In genomic region chr3:87838622-87839021, GRCm38 (mm10) we compare ENCODE assay signal across 9 mouse cellular contexts. TPM values are rescaled to one million over a fixed set of nuclear protein-coding genes. Genes with fewer than 3 reads are reported as not detected.
A peak's percentile ranks its signal among the peaks of the same experiment; 100 is the strongest.
DNase-seq lines count a peak whose midpoint lies in the region; ATAC-seq lines count a peak whose summit lies in the region.
"Had no signal": no experiment of that assay in that cellular context is flagged by ENCODE, and none has a peak within 500 bp of the region (broad histone marks: within the 10 kb centered on the region; RNA-seq: fewer than 3 reads in every experiment).

No protein-coding gene starts in this region.

- no peak overlapping the region for H3K4me3 ChIP-seq in kidney, embryonic 14.5 days (ENCODE audit: low read length)
- H3K4me3 ChIP-seq in limb, embryonic 10.5 days = no peak overlapping the region
- H3K4me3 ChIP-seq: neural tube, embryonic 13.5 days had no signal

- H3K4me1 ChIP-seq in kidney, embryonic 14.5 days (ENCODE audit: control insufficient read depth, insufficient read depth, low read length) = no peaks in the 10 kb centered on the region
- H3K4me1 ChIP-seq in limb, embryonic 10.5 days = no peaks in the 10 kb centered on the region
- H3K4me1 ChIP-seq: neural tube, embryonic 13.5 days had no signal

- H3K27ac ChIP-seq in kidney, embryonic 14.5 days (ENCODE audit: low read depth, low read length) = no peak overlapping the region
- no peak overlapping the region for H3K27ac ChIP-seq in limb, embryonic 10.5 days
- H3K27ac ChIP-seq: neural tube, embryonic 13.5 days had no signal

- no peaks in the 10 kb centered on the region for H3K36me3 ChIP-seq in kidney, embryonic 14.5 days (ENCODE audit: control insufficient read depth, insufficient read depth, low read length)
- H3K36me3 ChIP-seq in limb, embryonic 10.5 days = no peaks in the 10 kb centered on the region
- H3K36me3 ChIP-seq: neural tube, embryonic 13.5 days had no signal

- no peaks in the 10 kb centered on the region for H3K9me3 ChIP-seq in kidney, embryonic 14.5 days (ENCODE audit: control insufficient read depth, low read length)
- no peaks in the 10 kb centered on the region for H3K9me3 ChIP-seq in limb, embryonic 10.5 days (replicated peaks)
- H3K9me3 ChIP-seq: neural tube, embryonic 13.5 days had no signal

- peak; percentile 40 for DNase-seq in kidney, adult 11 months
- DNase-seq in adrenal gland, adult 8-10 months = peak; percentile 39
- peak; percentile 62 for DNase-seq in embryo, embryonic 11.5 days (ENCODE audit: low read depth, low spot score)
- DNase-seq in induced T-regulatory cell, adult 2 months (ENCODE audit: low read depth) = peak; percentile 93
- peak; percentile 86 for DNase-seq in limb, embryonic 10.5 days (ENCODE audit: low spot score)
- peak; percentile 94 for DNase-seq in retina, embryonic 14.5 days (ENCODE audit: low spot score)
- DNase-seq in thymus, postnatal 25 days = peak; percentile 83

- WGBS in kidney, embryonic 14.5 days = 2% methylated on average over 4 of the region's 4 CpGs
- WGBS in limb, embryonic 10.5 days = 0% methylated on average over 4 of the region's 4 CpGs

- no peak for ATAC-seq in kidney, embryonic 14.5 days (ENCODE audit: low FRiP score, low TSS enrichment)

- H3K27me3 ChIP-seq in kidney, embryonic 14.5 days (ENCODE audit: control insufficient read depth, insufficient read depth, low read length) = no peaks in the 10 kb centered on the region
- H3K27me3 ChIP-seq in limb, embryonic 10.5 days (ENCODE audit: low read depth, poor library complexity, severe bottlenecking) = 0 out of 2 replicates have a peak, but pooled peaks cover 7% of the 10 kb centered on the region
- H3K27me3 ChIP-seq: neural tube, embryonic 13.5 days had no signal

- no peak overlapping the region for H3K9ac ChIP-seq in kidney, embryonic 14.5 days (ENCODE audit: low read depth, low read length)
- H3K9ac ChIP-seq: neural tube, embryonic 13.5 days had no signal

- H3K4me2 ChIP-seq in kidney, embryonic 14.5 days (replicated peaks; ENCODE audit: low read depth, low read length) = no peak overlapping the region
- H3K4me2 ChIP-seq: neural tube, embryonic 13.5 days had no signal

RNA-seq across cellular contexts. Expression of gene Sh2d2a, which starts 7.9 kb away (rescaled TPM):
- polyA plus RNA-seq in kidney, embryonic 14.5 days (2014; fragmentation: Nextera tagmentation; extraction: Ambion mirVana) = 0.22 TPM in 1 of 2 replicates, not detected in the other
- total RNA-seq in adrenal gland, adult 8-10 months (2022) = under 1 TPM; 0.20 to 0.62 (median 0.32) TPM
- polyA plus RNA-seq in limb, embryonic 10.5 days (2016; fragmentation: Nextera tagmentation; extraction: Ambion mirVana) = 0.13 TPM in 1 of 2 replicates, not detected in the other
- polyA plus RNA-seq: neural tube, embryonic 13.5 days had no signal

RNA-seq across cellular contexts. Expression of gene Pear1, which starts 14.5 kb away (rescaled TPM):
- polyA plus RNA-seq in kidney, embryonic 14.5 days (2014; fragmentation: Nextera tagmentation; extraction: Ambion mirVana) = 25.3 and 41.0 TPM in 2 replicates
- 10 to 100 TPM; 26.0 to 35.9 (median 29.7) TPM for total RNA-seq in adrenal gland, adult 8-10 months (2022)
- polyA plus RNA-seq in limb, embryonic 10.5 days (2016; fragmentation: Nextera tagmentation; extraction: Ambion mirVana) = 13.8 and 17.7 TPM in 2 replicates

RNA-seq across cellular contexts. Expression of gene Insrr, which starts 41.9 kb away (rescaled TPM):
- 0.95 and 0.97 TPM in 2 replicates for polyA plus RNA-seq in kidney, embryonic 14.5 days (2014; fragmentation: Nextera tagmentation; extraction: Ambion mirVana)
- 1 to 10 TPM in 2 of 4 experiments, under 1 TPM in 2; 0.32 to 3.7 (median 1.9) TPM for total RNA-seq in adrenal gland, adult 8-10 months (2022)
- 0.05 and 0.16 TPM in 2 replicates for polyA plus RNA-seq in limb, embryonic 10.5 days (2016; fragmentation: Nextera tagmentation; extraction: Ambion mirVana)

RNA-seq across cellular contexts. Expression of gene Ntrk1, which starts 43.7 kb away (rescaled TPM):
- 5.3 and 5.4 TPM in 2 replicates for polyA plus RNA-seq in kidney, embryonic 14.5 days (2014; fragmentation: Nextera tagmentation; extraction: Ambion mirVana)
- total RNA-seq in adrenal gland, adult 8-10 months (2022) = 10 to 100 TPM in 2 of 4 experiments, 1 to 10 TPM in 2; 6.3 to 30.5 (median 13.1) TPM
- 0.28 and 0.29 TPM in 2 replicates for polyA plus RNA-seq in limb, embryonic 10.5 days (2016; fragmentation: Nextera tagmentation; extraction: Ambion mirVana)

RNA-seq across cellular contexts. Expression of gene Prcc, which starts 46.8 kb away (rescaled TPM):
- 15.6 and 16.6 TPM in 2 replicates for polyA plus RNA-seq in kidney, embryonic 14.5 days (2014; fragmentation: Nextera tagmentation; extraction: Ambion mirVana)
- 10 to 100 TPM; 47.5 to 49.4 (median 48.7) TPM for total RNA-seq in adrenal gland, adult 8-10 months (2022)
- polyA plus RNA-seq in limb, embryonic 10.5 days (2016; fragmentation: Nextera tagmentation; extraction: Ambion mirVana) = 17.5 and 20.5 TPM in 2 replicates

Comparison
In these comparisons a context has a peak if more than half of its experiments do, and no peak if none do; other contexts are left out.
1. DNase-seq: peak in every context shown above with its lines; median percentile 94 in retina, embryonic 14.5 days; 93 in induced T-regulatory cell, adult 2 months; 86 in limb, embryonic 10.5 days; 83 in thymus, postnatal 25 days; 62 in embryo, embryonic 11.5 days; 40 in kidney, adult 11 months; 39 in adrenal gland, adult 8-10 months.